Mouse (Mus musculus) CH12.LX (cell line): ENCODE measurements at regions not wholly inside any gene's neighbourhood (a gene's known extent, or its start where the extent isn't known, plus 50 kb on each side); places are given as distances from the start of the nearest gene placed in this dataset.

ENCODE experiments used
- CTCF ChIP-seq, 2 experiments: IDR thresholded peaks in 1 of 2; conservative IDR thresholded peaks in 1 of 2; 2 replicates each; pipeline ENCODE4 v1.5.1; 2011 to 2012; ENCODE audit warnings: low read depth in 2 of 2, low read length in 2 of 2, improper control_type of control experiment in 1 of 2, inconsistent platforms in 1 of 2, mild to moderate bottlenecking in 1 of 2, moderate library complexity in 1 of 2
- EP300 ChIP-seq: IDR thresholded peaks from 2 replicates; pipeline ENCODE4 v1.6.1; 2011; ENCODE audit warnings: low read length, improper control_type of control experiment
- IRF4 ChIP-seq: IDR thresholded peaks from 2 replicates; pipeline ENCODE4 v1.6.1; 2014; ENCODE audit warnings: low read depth, mild to moderate bottlenecking, inconsistent platforms, low read length, improper control_type of control experiment
- JUND ChIP-seq: conservative IDR thresholded peaks from 2 replicates; pipeline ENCODE4 v1.6.1; 2011; ENCODE audit warnings: low read depth, low read length, improper control_type of control experiment
- KAT2A ChIP-seq: IDR thresholded peaks from 2 replicates; pipeline ENCODE4 v1.6.1; 2012; ENCODE audit warnings: low read length, improper control_type of control experiment, inconsistent platforms; ENCODE audit not compliant: insufficient replicate concordance
- MAZ ChIP-seq: IDR thresholded peaks from 2 replicates; pipeline ENCODE4 v1.6.1; 2012; ENCODE audit warnings: low read depth, mild to moderate bottlenecking, inconsistent platforms, low read length, improper control_type of control experiment, moderate library complexity
- NRF1 ChIP-seq: IDR thresholded peaks from 2 replicates; pipeline ENCODE4 v1.6.1; 2014; ENCODE audit warnings: low read depth, mild to moderate bottlenecking, inconsistent platforms, low read length, improper control_type of control experiment, moderate library complexity
- POLR2A ChIP-seq: IDR thresholded peaks from 2 replicates; pipeline ENCODE4 v1.6.1; 2011; ENCODE audit warnings: low read depth, mild to moderate bottlenecking, improper control_type of control experiment, low read length
- POLR2AphosphoS2 ChIP-seq: IDR thresholded peaks from 2 replicates; pipeline ENCODE4 v1.6.1; 2011; ENCODE audit warnings: low read depth, low read length, improper control_type of control experiment
- SIN3A ChIP-seq: IDR thresholded peaks from 2 replicates; pipeline ENCODE4 v1.6.1; 2012; ENCODE audit warnings: low read length, improper control_type of control experiment, inconsistent platforms
- UBTF ChIP-seq: IDR thresholded peaks from 2 replicates; pipeline ENCODE4 v1.6.1; 2012; ENCODE audit warnings: low read depth, mild to moderate bottlenecking, inconsistent platforms, low read length, improper control_type of control experiment, moderate library complexity
- USF1 ChIP-seq: IDR thresholded peaks from 2 replicates; pipeline ENCODE4 v1.6.1; 2014; ENCODE audit warnings: low read depth, mild to moderate bottlenecking, inconsistent platforms, low read length, improper control_type of control experiment
- ZC3H11A ChIP-seq: IDR thresholded peaks from 2 replicates; pipeline ENCODE4 v1.6.1; 2012; ENCODE audit warnings: low read depth, mild to moderate bottlenecking, inconsistent platforms, low read length, improper control_type of control experiment

DNA sequence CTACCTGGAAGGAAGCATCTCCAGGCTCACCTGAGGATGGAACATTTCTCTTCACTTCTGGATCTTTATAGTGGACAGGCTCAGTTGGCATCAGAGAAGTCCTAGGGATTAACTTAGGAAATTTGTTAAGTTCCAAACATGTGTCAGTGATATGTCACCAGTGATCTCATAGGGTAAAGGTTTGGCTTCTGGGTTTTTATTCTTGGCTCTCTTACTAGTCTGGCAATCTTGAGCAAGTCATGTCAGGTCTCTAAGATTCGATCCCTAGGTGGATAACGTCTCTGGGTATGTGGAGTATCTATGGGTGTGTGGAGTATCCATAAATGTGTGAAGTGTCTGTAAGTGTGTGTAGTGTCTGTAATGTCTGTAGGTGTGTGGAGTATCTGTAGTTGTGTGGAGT is 127.9 kb upstream of the Irx5 start:
- TF ChIP-seq SIN3A (no peak), POLR2A (no peak), EP300 (no peak), USF1 (no peak), POLR2AphosphoS2 (no peak), MAZ (no peak), CTCF (conservative IDR thresholded peaks at IDR 0.05 in 1 of 2, IDR thresholded peaks at IDR 0.05 in 1 of 2; ENCODE audit: low read depth in 2 of 2, low read length in 2 of 2) (no peak), ZC3H11A (no peak), IRF4 (no peak), NRF1 (no peak), UBTF (no peak), JUND (no peak), KAT2A (no peak)
